Mouse (Mus musculus): Measurements from ENCODE around the gene Btbd9.

DNA sequence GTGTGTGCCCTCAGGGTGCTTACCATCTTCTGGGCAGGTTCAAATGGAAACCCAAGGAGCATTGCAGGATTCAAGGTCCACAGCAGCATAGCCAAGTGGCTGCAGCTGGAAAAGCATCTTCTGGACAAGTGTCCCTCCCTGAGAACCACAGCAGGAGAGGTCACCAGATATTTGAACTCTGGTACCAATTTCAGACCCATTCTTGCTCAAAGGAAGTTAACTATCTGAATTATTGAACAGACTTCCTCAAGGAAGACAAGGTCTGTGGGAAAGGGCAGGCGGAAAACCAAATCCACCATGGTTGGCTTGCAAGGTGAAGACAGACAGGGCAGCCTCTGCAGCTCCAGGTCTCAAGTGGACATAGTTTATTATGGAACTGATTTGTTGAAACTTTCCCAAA, 211.6 kb downstream of the Btbd9 start:
- no peak for TF ChIP-seq CTCF (conservative IDR thresholded peaks at IDR 0.05; ENCODE audit: low read length)
- no peak for TF ChIP-seq POU5F1 (IDR thresholded peaks at IDR 0.05; ENCODE audit: borderline replicate concordance, low read length)
